Mouse (Mus musculus): ENCODE measurements around the gene Olfr1477.
"Not testable (repeated sequence)": the region's sequence is repeated elsewhere in the genome, so short reads cannot be mapped to it uniquely, and the experiment has no call there.

Gene Olfr1477

GRCm38 (mm10) chr19:13500246-13500645 is at the start of gene Olfr1477:
Olfr1477 (plus strand) TSS chr19:13500546.
- no peak for DNase-seq (ENCODE audit: low spot score)

- DNase-seq (ENCODE audit: low spot score) = no peak
These were observed 44.4 kb upstream of the Olfr1477 start, which contains the start of gene Olfr1472 for GRCm38 (mm10) chr19:13455986-13456385. Olfr1472 (minus strand) TSS chr19:13456086.

- DNase-seq (ENCODE audit: low spot score) = not testable (repeated sequence)
These were observed 31.1 kb upstream of the Olfr1477 start, which contains the start of gene Olfr1474 for GRCm38 (mm10) chr19:13469265-13469664. Olfr1474 (plus strand) TSS chr19:13469565.

- no peak for DNase-seq (ENCODE audit: low spot score)
These were observed 20.2 kb upstream of the Olfr1477 start, which contains the start of gene Olfr1475 for GRCm38 (mm10) chr19:13480096-13480495. Olfr1475 (minus strand) TSS chr19:13480196.

GRCm38 (mm10) chr19:13527613-13528012 is 27.3 kb downstream of the Olfr1477 start, which contains the start of gene Olfr1480:
Olfr1480 (plus strand) TSS chr19:13527913.
- no peak for DNase-seq (ENCODE audit: low spot score)

Measured in retina, embryonic 14.5 days (tissue).